Mouse (Mus musculus) left cerebral cortex, postnatal 14 days (tissue): ENCODE measurements at regions not wholly inside any gene's neighbourhood (a gene's known extent, or its start where the extent isn't known, plus 50 kb on each side); places are given as distances from the start of the nearest gene placed in this dataset.

Experiments used
- DNase-seq, 2 experiments: peaks; one replicate each; pipeline ENCODE4 v3.0.0; 2021 to 2022; ENCODE audit warnings: low spot score in 2 of 2, mixed read lengths in 1 of 2
- intact Hi-C: fragments of 180-260 bp; cut with DNase I; formaldehyde crosslinking; loops from one replicate; pipeline ENCODE4 v1.15.1; 2025

DNA sequence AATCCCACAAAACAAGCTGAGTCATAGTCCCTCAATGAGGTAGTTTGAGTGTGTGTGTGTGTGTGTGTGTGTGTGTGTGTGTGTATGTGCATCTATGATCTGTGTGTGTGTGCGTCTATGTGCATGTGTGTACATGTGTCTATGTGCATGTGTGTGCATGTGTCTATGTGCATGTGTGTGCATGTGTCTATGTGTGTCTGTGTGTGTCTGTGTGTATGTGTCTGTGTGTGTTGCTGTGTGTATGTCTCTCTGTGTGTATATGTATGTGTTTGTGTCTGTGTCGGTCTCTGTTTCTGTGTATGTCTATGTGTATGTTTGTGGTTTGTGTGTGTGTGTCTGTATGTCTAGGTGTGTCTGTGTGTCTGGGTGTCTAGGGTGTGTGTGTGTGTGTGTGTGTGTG is 309.1 kb upstream of the Brinp3 start:
- intact Hi-C loops = no loop called here
- no peak for DNase-seq

DNA sequence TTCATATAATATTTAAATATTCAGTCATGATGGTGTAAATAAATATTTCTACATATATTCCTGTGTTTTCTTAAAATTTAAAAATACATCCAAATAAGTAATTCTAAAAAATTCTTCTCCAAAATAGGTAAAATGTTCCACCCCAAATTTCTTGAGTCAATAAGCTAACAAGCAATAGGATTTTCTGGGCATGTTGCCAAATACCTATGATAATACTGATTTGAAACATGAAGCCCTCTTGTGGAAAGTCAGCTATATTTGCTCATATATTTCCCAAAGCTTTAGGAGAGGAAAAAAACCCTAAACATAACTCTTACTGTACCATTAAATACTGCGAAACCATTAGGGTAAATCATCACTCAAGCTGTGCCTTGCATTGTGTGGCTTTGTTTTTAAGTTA is 282.9 kb upstream of the Brinp3 start:
- intact Hi-C loops = no loop called here
- DNase-seq = no peak

DNA sequence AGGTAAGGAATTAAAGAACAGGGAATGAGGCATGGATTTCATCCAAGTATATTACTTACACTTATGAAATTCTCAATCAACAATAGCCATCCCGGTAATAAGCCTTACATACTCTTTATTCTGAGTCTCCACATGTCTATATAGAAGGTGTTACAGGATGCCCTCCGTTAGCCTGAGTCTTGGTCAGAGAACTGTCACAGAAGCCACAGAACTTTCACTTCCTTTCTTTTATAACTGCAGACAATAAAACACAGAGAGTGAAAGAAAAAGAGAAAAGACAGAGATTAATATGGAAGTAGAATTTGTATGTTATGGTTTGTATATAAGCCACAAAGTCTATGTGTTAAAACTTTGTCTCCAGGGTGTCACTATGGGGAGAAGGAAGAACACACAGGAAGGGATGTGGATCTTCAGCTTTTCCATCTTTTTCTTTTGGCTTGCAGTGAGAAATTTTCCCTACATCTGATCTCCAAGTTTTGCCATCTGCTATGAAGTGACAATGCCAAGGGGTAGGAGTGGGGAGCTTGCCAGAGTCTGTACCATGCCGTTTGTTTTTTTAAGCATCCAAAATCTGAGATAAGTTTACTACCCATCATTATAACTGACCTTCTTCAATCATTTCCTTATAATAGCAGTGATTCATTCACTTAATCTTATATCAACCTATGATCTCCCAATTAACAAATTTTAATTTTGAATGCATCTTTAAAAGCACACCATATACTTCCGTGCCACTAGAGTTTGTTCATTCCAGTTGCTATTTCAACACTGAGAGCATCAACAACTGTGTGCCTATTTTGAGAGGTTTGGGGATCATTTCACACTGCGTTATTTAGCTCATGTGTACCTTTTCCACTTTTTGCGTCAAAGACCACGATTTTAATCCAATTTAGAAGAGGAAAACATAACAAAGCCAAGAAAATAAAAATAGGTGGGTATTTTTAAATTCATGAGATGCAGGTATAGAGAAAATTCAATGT is 262.8 kb upstream of the Brinp3 start:
- peak; percentile 13 to 34 for DNase-seq
- intact Hi-C loops = no loop called here

DNA sequence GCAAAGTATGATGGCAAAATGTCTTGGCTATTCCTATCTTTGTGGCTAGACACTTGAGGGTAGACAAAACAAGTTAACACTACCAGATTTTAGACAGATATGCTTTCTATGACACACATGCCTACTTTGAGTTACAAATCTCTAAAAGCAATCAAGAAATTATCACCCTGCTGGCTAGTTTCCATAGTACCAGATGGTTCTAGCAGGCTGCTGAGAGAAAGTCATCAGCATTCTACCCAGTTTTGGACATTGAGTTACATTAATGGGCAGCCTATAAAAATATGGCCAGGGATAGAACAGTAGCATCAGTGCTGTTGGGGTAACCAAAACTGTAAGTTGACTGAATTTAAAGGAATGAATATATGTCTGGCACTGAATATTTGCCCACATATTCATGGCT is 234.2 kb upstream of the Brinp3 start:
- no peak for DNase-seq
- intact Hi-C loops = no loop called here

DNA sequence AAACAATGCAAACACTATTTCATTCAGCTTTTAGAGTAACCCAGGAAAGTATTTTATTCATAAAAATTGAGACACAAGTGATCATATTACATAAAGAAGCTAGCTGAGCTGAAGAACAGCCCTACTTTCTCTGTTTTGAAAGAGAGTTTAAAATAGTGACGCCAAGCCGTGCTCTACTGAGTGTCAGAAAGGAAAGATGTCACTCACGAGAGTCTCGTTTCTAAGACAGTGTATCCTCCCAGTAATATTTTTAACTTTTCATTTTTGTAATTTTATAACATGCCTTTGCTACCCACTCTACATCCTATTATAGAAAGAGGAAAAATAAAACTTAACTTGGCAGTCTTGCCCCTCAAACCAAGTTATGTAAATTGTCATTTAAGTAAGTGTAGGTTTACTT is 195.5 kb upstream of the Brinp3 start:
- intact Hi-C loops = no loop called here

DNA sequence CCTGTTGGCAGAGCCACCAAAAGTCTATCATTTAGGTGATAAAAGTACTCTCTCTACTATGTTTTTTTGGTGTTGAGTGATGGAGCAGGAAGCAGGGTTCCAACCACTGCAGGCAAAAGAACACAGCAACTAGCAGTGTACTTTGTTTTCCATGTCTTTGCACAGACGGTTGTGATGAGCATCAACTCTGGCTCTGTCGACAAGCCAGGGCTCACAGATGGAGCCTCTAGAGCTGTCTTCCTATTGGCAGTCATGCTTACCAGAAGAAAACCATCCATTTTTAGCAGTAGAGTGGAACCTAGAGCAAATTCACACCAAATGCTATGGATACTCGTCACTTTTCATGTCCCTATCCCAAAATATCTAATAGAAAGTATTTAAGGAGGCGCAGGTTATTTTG is 182.0 kb upstream of the Brinp3 start:
- intact Hi-C loops = no loop called here
- DNase-seq = peak in 1 of 2 experiments; percentile 3

More for the DNA sequence above, 195.5 kb upstream of the Brinp3 start:
- peak in 1 of 2 experiments; percentile 12 for DNase-seq

DNA sequence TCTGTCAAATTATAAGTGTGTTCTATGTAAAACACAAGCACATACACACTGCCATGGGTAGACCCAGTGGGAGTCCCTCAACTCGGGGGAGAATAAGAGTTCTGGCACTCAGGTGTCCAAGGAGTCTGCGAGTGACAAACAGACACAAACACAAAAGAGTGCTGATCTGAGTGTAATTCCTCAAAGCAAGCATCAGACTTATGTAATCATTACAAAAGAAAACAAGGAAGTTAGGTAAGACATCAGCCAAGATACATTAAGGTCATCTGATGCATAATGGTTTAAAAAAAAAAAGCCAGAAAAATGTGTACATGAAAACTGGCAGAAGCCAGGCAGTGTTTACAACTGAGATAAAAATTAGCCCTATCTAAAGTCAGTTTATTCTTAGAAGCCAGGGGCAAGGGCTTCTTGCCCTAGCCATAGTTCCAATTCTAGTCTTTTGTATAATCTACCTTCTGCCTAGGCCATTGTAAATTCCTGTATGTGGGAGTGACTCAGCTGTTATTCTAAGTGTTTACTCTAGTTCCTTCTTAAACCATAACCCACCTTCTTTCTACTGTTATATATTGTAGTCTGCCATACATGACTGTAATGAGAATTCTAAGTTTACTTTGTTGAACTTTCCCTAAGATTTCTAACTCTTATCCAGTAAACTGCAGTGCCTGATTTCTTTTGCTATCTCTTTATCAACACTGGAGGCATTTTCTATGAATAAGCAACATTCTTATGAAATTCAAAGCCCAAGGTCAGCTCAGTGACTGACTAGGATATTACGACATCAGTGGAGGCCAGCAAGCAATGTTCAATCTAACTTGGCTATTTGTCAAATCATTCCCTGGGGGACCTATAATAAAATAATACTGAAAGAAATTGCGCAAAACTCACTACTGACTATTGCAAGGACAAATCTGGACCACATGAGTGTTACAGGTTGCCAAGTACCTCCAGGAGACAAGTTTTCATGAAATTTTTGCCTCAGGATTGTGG is 178.1 kb upstream of the Brinp3 start:
- no peak for DNase-seq
- intact Hi-C loops = no loop called here

DNA sequence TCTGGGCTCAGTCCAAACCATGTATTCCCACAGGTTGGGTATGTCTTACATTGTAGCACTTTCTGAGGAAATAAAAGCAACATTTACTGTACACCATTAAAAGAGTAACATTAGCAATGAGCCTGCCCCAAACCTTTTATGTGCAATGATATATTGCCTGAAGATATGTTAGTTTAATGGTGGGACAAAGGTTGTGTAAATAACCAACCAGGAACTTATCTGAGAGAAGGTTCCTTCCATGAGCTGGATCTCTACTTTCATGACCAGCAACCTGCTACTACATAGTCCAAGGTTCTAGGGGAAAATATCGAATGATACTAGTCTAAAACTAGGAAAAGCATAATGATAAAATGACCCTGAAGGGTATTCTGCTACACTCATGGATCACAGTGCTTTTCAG is 172.5 kb upstream of the Brinp3 start:
- no peak for DNase-seq
- intact Hi-C loops = no loop called here

DNA sequence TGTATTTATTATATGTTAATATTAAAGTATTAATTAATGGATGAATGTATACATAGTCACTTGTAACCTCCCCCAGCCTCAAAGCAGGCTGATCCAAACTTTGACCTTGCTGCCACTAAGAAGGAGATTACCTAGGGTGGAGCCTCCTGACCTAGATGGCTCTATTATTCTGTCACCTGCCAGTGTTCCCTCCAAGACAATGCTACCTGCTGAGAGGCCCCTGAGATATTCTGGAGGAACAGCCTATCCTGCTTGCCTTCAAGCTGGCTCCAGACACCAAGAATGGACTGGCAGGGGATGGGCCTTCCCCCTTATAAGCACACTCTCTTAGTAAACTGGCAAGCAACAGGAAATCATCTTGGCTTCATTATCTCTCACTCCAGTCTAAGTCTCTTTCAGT is 171.7 kb upstream of the Brinp3 start:
- DNase-seq = no peak
- intact Hi-C loops = no loop called here

DNA sequence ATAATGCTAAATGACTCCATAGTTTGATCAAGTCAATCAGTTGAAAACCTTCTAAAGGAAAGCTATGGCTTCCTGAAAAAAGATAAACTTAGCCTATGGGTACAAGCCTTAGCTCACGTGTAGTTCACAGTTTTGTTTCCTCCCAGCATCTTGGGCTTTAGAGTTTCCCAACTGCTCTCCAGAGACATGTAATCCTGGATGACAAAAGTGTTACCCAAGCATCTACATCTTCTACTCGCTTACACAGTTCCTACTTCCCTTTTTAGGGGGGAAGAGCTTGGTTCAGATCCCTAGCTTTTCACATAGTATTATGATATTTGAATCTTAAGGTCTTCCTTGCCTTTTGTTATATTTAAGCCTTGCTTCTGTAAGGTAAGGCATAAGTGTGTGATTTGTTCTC is 157.5 kb upstream of the Brinp3 start:
- DNase-seq = no peak
- intact Hi-C loops = no loop called here

DNA sequence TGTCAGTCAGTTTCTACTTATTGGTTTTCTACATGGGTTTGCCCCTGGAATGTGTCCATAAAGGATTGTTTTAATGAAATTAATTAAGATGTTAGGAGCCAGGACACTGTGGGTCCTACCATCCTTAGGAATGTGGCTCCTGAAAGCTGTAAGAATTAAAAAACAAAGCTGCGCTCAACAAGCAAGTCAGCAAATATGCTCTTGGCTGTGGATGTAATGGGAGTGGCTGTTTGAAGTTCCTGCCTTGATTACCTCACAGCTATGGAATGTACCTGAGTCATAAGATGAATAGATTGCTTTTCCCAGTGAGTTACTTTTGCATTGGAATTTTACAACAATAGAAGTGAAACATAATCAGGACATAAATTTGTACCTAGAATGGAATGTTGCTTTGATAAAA is 137.6 kb upstream of the Brinp3 start:
- no peak for DNase-seq
- intact Hi-C loops = no loop called here

DNA sequence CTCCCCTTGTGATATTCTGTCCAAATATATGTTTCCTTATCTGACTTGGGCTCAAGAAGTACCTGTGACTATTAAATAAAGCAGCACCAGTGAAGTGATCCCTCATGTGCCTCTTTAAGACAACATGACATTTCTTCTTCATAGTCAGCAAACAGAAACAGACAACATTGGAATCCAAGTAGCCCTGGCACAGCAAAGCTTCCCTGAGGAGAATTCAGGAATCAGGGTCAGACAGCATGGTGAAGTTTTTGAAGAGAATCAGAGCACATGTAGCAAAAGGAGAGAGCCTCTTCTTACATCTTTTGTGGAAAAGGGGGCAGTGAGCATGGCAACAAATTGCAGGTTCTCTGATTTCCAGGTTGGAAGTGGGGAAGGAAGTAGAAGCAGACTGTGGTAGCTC is 136.3 kb upstream of the Brinp3 start:
- DNase-seq = no peak
- intact Hi-C loops = no loop called here

DNA sequence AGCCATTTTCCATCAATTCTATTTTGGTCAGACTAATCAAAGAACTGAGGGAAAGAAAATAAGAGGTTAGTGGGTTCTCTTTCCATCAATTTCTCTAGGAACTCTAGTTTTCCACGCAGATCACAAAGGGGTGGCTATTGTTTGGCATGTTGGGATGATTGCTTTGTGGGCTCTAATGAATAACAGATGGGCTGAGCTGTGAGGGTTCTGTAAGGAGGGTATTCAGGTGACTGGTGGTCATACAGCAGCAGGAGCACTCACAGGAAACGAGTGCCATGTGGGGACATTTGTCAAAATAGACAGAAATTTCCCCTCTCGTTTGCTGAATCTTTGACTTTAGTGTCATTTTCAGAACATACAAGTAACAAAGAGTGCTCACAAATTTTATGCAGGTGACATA is 134.9 kb upstream of the Brinp3 start:
- DNase-seq = no peak
- intact Hi-C loops = no loop called here

DNA sequence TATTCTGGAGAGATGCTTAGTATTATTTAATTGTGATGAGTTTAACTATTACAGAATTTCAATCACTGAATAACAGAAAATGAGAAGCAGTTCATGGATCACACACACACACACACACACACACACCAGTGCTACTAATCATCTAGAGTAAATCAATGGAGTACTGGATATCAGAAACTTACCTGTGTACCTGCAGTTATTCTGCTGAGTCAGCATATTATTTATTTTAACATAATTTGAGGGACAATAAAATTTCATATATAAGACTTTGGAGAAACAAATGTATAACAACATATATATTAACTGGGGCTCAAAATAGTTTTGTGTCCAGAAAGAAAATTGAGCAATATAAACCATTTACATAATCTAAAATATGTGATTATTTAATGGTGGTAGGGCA is 134.4 kb upstream of the Brinp3 start:
- intact Hi-C loops = no loop called here
- DNase-seq = no peak

DNA sequence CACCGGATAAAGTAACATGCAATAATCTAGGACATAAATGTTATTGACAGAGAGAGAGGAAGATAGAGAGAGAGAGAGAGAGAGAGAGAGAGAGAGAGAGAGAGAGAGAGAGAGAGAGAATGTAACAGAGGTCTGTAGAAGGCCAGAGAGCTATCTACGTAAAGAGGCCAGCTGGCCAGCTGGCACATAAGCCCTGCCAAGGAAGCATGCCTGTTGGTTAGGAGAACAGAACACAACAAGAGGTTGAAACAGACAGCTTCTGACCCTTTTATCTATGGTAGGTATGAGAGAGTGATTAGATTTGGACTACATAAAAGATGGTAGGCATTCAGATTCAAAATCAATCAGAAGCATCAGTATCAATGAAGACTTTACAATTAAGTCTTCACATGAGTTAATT is 130.8 kb upstream of the Brinp3 start:
- DNase-seq = no peak
- intact Hi-C loops = no loop called here
